Mouse (Mus musculus): ENCODE measurements around the gene Cmss1.
A peak's percentile ranks its signal among the peaks of the same experiment; 100 is the strongest.

Cmss1 gene

GRCm38 (mm10) chr16:57349039-57349438 is 257.6 kb downstream of the Cmss1 start:
- DNase-seq (ENCODE audit: low spot score in 2 of 2) = no peak

GRCm38 (mm10) chr16:57346258-57346657 is 260.4 kb downstream of the Cmss1 start:
- DNase-seq (ENCODE audit: low spot score in 2 of 2) = no peak

GRCm38 (mm10) chr16:57340613-57340898 is 266.1 kb downstream of the Cmss1 start:
- no peak for DNase-seq (ENCODE audit: low spot score in 2 of 2)

GRCm38 (mm10) chr16:57339765-57340612 is 266.7 kb downstream of the Cmss1 start:
- DNase-seq (ENCODE audit: low spot score in 2 of 2) = no peak

- peak in 1 of 2 experiments; percentile 4 for DNase-seq (ENCODE audit: low spot score in 2 of 2)
These were observed 269.8 kb downstream of the Cmss1 start for GRCm38 (mm10) chr16:57336770-57337423.

- no peak for DNase-seq (ENCODE audit: low spot score in 2 of 2)
These were observed 274.4 kb downstream of the Cmss1 start for GRCm38 (mm10) chr16:57332301-57332700.

GRCm38 (mm10) chr16:57330111-57330510 is 276.6 kb downstream of the Cmss1 start:
- DNase-seq (ENCODE audit: low spot score in 2 of 2) = no peak

GRCm38 (mm10) chr16:57329028-57329427 is 277.6 kb downstream of the Cmss1 start:
- no peak for DNase-seq (ENCODE audit: low spot score in 2 of 2)

GRCm38 (mm10) chr16:57326996-57327395 is 279.7 kb downstream of the Cmss1 start:
- no peak for DNase-seq (ENCODE audit: low spot score in 2 of 2)

- DNase-seq (ENCODE audit: low spot score in 2 of 2) = no peak
These were observed 287.2 kb downstream of the Cmss1 start for GRCm38 (mm10) chr16:57319284-57320124.

GRCm38 (mm10) chr16:57318637-57319125 is 288.0 kb downstream of the Cmss1 start:
- no peak for DNase-seq (ENCODE audit: low spot score in 2 of 2)

GRCm38 (mm10) chr16:57317882-57318636 is 288.6 kb downstream of the Cmss1 start:
- no peak for DNase-seq (ENCODE audit: low spot score in 2 of 2)

GRCm38 (mm10) chr16:57317127-57317526 is 289.5 kb downstream of the Cmss1 start:
- no peak for DNase-seq (ENCODE audit: low spot score in 2 of 2)

GRCm38 (mm10) chr16:57315026-57315425 is 291.6 kb downstream of the Cmss1 start:
- DNase-seq (ENCODE audit: low spot score in 2 of 2) = no peak

GRCm38 (mm10) chr16:57314236-57314635 is 292.4 kb downstream of the Cmss1 start:
- no peak for DNase-seq (ENCODE audit: low spot score in 2 of 2)

GRCm38 (mm10) chr16:57313487-57313886 is 293.2 kb downstream of the Cmss1 start:
- DNase-seq (ENCODE audit: low spot score in 2 of 2) = no peak

- DNase-seq (ENCODE audit: low spot score in 2 of 2) = no peak
These were observed 294.5 kb downstream of the Cmss1 start for GRCm38 (mm10) chr16:57312130-57312529.

- DNase-seq (ENCODE audit: low spot score in 2 of 2) = no peak
These were observed 301.2 kb downstream of the Cmss1 start for GRCm38 (mm10) chr16:57305463-57305862.

GRCm38 (mm10) chr16:57303716-57304115 is 302.9 kb downstream of the Cmss1 start:
- no peak for DNase-seq (ENCODE audit: low spot score in 2 of 2)

GRCm38 (mm10) chr16:57302792-57303698 is 303.6 kb downstream of the Cmss1 start:
- DNase-seq (ENCODE audit: low spot score in 2 of 2) = no peak

Measured in spleen, postnatal 14 days (tissue).